Mouse (Mus musculus) hematopoietic stem cell, adult 5-6 weeks (primary cell): ENCODE results near the gene Gm9573. TPM values are rescaled to one million over a fixed set of nuclear protein-coding genes. Genes with fewer than 3 reads are reported as not detected.

ENCODE experiments used
- ATAC-seq, 2 experiments: fragments of 125-278 bp in 1 of 2; replicated peaks in 1 of 2; 2 replicates each; pipeline ENCODE4 v1.8.0; 2016 to 2017; ENCODE audit warnings: inconsistent platforms in 2 of 2, mild to moderate bottlenecking in 2 of 2, moderate number of reproducible peaks in 2 of 2, low read depth in 1 of 2, moderate TSS enrichment in 1 of 2; ENCODE audit not compliant: low FRiP score in 2 of 2, poor library complexity in 2 of 2, severe bottlenecking in 2 of 2, insufficient read depth in 1 of 2, low TSS enrichment in 1 of 2
- total RNA-seq: library from RNA; stranded (forward); fragments of 172-1452, 232-1000 nt; gene quantifications from 2 replicates; pipeline ENCODE4 v1.2.3, GENCODE M21; 2017

Gm9573 gene
- total RNA-seq, 1 experiment from 2014 or later: not detected

GRCm38 (mm10) chr17:35569091-35569944 lies 57.1 kb downstream of the Gm9573 start:
- peak; percentile 32 to 42; a peak in 2 of 4 replicates for ATAC-seq

Other genes with a start within 250 kb of the Gm9573 start
- gene H2-Q4, start 247.0 kb downstream of the Gm9573 start, total RNA-seq: 110 and 133 TPM in 2 replicates
- 200 and 221 TPM in 2 replicates for gene H2-Q6, start 201.8 kb downstream of the Gm9573 start, total RNA-seq
- 156 and 169 TPM in 2 replicates for gene H2-Q7, start 187.5 kb downstream of the Gm9573 start, total RNA-seq
- 0.25 and 2.8 TPM in 2 replicates for gene H2-Q10, start 156.5 kb downstream of the Gm9573 start, total RNA-seq
- 0.31 and 0.45 TPM in 2 replicates for gene Pou5f1, start 120.6 kb downstream of the Gm9573 start, total RNA-seq
- gene Tcf19, start 109.8 kb downstream of the Gm9573 start, total RNA-seq: 8.0 and 13.1 TPM in 2 replicates
- 9.4 and 14.5 TPM in 2 replicates for gene Cchcr1, start 109.5 kb downstream of the Gm9573 start, total RNA-seq
- not detected in 2 replicates for gene Psors1c2, start 93.4 kb downstream of the Gm9573 start, total RNA-seq
- not detected in 2 replicates for gene Cdsn, start 74.5 kb downstream of the Gm9573 start, total RNA-seq
- gene 2300002M23Rik, start 59.2 kb downstream of the Gm9573 start, total RNA-seq: not detected in 2 replicates
- gene Sfta2, start 25.1 kb downstream of the Gm9573 start, total RNA-seq: not detected in 2 replicates
- not detected in 2 replicates for gene Mucl3, start 17.1 kb upstream of the Gm9573 start, total RNA-seq
- 11.3 and 12.6 TPM in 2 replicates for gene Vars2, start 41.0 kb upstream of the Gm9573 start, total RNA-seq
- 14.1 and 17.3 TPM in 2 replicates for gene Gtf2h4, start 47.1 kb upstream of the Gm9573 start, total RNA-seq
- 0.75 TPM in 1 of 2 replicates, not detected in the other for gene Ddr1, start 78.0 kb upstream of the Gm9573 start, total RNA-seq
- 128 and 182 TPM in 2 replicates for gene Ier3, start 195.0 kb upstream of the Gm9573 start, total RNA-seq
- 134 and 140 TPM in 2 replicates for gene Flot1, start 196.6 kb upstream of the Gm9573 start, total RNA-seq
- gene Tubb5, start 211.7 kb upstream of the Gm9573 start, total RNA-seq: 873 and 988 TPM in 2 replicates
- 26.0 and 40.0 TPM in 2 replicates for gene Mdc1, start 214.9 kb upstream of the Gm9573 start, total RNA-seq
- gene Nrm, start 234.7 kb upstream of the Gm9573 start, total RNA-seq: 53.1 and 73.0 TPM in 2 replicates
- gene Ppp1r18, start 239.0 kb upstream of the Gm9573 start, total RNA-seq: 35.9 and 44.0 TPM in 2 replicates